Mouse (Mus musculus) lung, postnatal 10 days (tissue): ENCODE measurements around the gene Baz2b.
"Not testable (repeated sequence)": the region's sequence is repeated elsewhere in the genome, so short reads cannot be mapped to it uniquely, and the experiment has no call there.

Experiments used
- DNase-seq: peaks from one replicate; pipeline ENCODE4 v3.0.0; 2021

The Baz2b gene

DNA sequence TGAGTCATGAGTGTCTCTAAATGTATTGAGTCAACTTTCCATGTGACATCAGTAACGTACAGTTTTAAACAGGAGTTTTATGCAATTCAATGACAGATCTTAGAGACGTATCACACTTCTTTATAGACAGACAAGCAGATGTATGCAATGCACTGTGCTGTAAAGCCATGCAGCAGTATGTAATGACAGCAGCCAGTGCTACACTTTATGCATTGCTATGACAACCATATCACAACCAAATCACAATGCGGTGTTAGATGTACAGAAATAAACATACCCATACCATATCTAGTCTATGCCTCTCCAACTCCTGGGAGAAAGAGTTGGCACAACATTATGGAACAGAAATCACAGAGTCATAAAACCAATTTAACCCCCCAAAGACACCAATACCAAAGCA is 276.5 kb downstream of the Baz2b start:
- DNase-seq: no peak

DNA sequence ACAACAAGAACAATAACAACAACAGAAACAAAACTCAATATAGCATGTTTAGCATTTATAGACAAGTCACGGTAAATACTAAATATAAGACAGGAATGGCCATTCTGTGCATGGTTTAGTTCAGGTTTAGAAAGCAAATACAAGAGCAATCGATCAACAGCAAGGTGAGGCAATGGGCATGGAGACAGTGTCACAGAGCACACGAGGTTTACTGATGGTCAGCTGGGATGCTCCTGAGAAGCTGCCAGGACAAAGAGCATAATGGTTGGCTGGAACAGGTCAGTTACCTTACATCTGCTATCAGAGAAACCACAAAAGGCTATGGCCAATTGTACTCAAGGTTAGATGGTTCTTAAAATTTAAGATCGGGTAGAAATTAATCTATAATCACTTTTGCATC is 277.4 kb downstream of the Baz2b start:
- DNase-seq: no peak

DNA sequence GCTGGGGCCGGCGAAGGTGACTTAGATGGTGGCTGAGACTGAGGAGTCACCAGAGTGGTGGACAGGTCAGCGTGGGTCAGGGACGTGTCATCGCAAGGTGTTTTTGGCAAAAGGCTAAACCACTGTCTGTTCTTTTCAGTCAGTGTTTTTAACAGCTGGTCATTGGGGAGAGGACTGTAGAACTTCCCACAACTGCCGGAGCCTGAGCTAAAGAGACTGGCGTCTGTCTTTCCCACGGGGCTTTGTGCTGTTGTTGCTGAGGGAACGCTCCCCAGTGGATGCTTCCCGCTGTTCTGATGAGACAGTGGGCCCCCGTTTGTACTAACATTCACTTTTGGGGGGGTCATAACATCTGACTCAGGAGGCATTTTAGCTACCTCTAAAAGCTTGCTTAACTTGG is 296.0 kb downstream of the Baz2b start:
- no peak for DNase-seq

DNA sequence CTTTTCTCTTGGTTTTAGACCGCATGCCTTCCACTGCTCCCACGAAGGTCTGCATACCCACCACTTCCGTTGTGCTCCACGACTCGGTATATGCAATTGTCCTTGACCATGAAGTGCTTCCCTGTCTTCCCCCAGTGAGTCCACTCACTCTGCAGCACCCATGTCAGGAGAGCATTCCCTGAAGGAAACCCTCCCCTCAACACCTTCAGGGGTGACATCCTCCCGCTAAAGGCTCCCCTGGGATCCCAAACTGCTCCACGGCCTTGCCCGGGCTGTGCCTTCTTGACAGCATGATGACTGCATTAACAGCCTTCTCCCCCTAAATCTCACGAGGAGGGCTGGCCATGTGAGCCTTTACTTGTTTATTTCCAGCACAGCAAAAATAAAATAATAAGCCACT is 301.6 kb downstream of the Baz2b start:
- DNase-seq: no peak

DNA sequence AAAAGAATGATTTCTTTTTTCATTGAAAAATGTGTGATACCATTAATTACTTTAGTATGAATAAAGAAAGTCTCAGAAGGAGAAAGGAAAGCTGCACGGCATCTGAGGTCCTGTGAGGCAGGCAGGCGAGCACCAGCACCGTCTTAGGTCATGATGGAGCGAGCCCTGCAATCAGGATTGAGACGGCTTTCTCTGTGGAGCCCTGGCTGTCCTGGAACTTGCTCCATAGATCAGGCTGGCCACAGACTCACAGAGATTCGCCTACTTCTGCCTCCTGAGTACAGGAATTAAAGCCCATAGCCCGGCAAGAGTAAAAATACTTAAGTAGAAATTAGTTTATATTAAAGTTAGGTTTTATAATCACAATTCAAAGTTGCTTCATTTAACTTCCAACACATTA is 305.6 kb downstream of the Baz2b start:
- DNase-seq: no peak

DNA sequence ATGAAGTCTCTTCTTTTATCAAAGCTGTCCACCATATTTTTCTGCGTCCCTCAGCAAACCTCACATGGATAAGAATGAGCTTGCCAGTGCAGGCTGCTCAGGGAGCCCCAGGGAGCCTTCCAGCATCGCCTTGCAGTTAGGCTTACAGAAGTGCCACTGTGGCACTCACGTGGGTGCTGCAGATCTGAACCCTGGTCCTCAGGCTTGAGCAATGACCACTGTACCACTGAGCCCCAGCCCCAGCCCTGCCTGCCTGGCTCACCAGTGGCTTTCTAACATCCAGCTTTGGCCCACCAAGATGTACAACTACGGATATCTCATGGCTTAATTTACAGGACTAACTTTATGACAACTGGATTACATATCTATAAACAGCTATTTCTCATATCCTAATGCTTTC is 311.0 kb downstream of the Baz2b start:
- DNase-seq: no peak

DNA sequence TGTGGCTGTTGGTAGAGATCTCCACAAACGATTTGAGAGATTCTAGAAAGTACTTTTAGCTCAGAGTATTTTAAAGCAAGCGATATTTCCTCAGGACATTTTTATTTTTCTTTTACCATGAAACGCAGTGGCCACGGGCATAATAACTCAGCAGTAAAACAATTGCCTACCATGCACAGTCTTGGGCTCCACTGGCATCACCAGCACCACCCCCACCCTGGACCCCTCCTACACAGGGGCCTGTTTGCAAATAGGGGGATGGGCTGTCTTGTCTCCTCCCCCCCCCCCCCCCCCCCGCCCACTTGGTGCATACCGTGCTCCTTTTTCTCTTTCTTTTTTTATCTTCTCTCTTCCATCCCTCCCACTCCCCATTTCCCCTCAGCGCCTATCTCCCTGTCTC is 311.5 kb downstream of the Baz2b start:
- DNase-seq: no peak

DNA sequence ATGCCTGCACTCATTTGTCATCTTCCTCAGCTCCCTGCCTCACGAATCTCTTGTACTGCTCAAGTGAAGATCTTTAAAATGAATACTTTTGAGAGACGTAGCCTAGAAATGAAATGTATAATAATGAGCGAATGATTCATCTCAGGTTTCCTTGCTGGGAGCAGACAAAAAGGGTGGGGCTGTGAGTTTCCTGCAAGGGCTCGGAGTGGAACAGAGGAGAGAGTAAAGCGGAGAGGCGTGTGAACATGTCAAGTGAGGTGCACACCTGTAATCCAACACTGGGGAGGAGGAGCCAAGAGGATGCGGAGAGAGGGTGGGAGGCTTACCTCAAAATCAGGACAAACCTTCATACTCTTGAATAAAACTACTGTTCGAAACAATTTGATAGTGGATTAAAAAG is 312.8 kb downstream of the Baz2b start:
- no peak for DNase-seq

DNA sequence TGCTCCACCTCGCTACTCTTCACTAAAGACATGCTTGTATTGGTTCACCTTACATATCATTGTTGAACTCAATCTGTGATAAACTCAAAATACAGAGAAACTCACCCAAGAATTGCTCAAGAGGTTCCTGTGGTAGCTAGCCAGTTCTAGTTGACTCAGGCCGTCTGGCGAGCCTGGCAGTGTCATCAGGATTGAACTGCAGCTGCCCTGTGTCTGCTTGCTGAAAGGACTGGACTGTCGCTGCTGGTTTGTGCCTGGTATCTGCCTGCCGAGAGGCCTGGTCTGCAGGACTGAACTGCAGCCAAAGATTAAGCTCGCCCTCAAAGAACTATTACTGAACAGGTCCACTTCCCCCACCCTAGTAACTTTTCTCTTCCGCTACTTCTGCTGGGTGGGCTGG is 313.2 kb downstream of the Baz2b start:
- DNase-seq: peak; percentile 46

DNA sequence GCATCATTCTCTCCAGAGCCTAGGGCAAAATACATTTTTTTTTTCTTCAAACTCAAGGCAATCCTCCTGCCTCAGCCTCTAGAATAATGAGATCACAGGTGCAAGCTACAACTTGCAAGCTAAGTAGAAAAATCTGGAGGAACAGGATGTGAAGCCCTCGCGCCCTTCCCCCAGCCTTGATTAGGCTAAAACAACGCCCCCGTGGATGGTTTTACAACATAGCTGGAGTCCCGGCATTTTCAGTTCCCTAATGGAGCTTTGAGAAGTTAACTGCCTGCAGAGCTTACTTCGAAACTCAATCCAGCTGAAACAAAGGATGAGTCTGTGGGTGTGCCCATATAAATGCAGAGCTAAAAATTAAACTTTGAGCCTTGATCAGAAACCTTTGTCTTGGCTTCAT is 319.9 kb downstream of the Baz2b start:
- DNase-seq: no peak

DNA sequence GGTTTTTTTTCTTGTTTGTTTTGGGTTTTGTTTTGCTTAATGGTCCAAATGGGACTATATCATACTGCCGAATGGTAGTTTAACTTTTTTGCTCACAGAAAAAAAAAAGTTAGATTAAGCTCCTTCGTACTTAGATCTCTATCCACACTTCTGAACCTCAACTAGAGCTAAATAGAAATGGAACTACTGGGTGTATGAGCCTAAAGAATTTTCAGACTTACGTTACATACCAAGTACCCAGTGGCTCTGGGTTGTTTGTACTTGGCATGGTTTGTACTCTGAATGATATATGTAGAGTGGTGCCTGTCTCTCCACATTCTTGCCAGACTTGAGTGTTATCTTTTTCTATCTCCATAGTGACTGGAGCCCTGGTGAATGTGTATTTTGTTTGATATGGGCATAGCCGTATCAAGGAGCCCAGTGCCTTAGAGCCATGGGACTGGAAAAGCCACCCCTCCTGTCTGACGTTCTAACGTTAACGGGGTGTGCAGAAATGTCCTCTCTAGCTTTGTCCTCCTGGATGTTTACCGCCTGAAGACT is 326.8 kb downstream of the Baz2b start:
- no peak for DNase-seq

DNA sequence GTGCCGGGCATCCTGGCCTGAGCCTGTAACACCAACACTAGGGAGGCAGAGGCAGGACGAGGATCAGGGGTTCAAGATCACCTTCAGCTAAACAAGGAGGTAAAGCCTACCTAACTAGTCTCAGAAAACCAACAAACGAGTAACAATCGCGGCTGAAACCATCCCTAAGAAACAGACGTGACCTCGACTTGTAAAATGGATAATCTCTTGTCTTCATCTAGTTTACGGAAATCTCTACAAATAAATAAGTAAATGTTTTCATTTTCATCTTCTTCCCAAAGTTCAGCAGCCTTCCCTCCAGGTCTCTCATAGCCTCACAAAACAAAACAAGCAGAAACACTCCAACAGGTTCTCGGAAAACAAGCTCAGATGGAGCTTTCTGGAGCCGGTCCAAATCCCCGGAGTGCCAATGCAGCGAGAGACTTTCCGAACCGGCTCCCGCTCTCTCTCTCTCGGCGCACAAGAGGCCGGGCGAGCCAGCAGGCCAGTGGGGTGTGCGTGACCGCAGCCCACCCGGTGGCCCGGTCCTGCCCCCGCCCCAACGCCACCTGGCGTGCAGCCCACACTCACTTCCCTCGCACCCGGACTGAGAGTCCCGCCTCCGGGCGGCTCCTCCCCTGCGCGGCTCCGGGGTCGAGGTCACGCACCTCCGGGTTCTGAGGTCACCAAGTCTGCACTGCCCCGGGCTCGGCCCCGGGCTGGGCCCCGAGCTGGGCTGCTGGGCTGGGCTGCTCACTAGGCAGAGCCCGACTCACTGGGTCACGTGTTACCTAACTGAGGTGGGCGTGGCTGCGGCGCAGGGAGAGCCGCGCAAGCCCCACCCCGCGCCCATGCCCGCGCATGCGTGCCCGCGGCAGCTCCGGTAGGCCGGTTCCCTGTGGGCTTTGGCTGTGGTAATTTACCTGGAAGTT is 327.6 kb downstream of the Baz2b start, which contains the start of gene Wdsub1:
Gene Wdsub1, minus strand, starts transcription at position 761 of the 911 bp plus-strand sequence.
- DNase-seq: peak; percentile 97

DNA sequence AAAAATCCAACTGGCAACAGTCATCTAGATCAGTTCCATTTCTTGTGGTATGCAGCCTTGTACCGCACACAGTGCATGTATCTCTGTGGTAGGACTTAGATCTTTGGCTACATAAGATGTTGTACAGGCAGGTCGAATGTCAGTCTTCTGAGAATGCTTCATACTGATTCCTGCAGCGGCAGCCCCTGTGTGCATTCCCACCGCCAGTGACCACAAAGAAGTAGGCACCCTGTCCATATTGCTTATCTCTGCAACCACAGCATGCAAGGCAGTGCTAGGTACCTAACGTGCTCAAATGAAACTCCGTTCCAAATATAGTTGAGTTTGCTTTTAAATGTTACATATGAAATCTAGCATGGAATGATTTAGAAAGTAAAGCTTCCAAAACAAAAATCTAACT is 328.2 kb downstream of the Baz2b start:
- no peak for DNase-seq

DNA sequence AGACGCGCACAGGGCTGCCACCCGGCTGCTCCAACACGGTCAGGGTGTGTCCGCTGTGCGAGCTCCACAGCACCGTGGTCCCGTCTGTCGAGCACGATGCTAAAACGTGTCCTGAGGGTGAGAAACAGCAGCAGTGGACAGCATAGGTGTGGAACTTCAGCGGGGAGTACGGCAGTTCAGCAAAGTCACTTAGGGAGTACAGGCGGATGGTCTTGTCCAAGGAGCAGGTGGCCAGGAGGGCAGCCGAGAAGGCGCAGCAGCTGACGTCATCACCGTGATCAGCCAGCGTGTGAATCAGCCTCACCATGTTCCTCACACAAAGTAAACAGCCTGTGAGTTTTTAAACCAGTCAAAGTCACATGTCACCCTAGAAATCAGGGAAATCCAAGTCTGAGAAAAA is 331.4 kb downstream of the Baz2b start:
- no peak for DNase-seq

DNA sequence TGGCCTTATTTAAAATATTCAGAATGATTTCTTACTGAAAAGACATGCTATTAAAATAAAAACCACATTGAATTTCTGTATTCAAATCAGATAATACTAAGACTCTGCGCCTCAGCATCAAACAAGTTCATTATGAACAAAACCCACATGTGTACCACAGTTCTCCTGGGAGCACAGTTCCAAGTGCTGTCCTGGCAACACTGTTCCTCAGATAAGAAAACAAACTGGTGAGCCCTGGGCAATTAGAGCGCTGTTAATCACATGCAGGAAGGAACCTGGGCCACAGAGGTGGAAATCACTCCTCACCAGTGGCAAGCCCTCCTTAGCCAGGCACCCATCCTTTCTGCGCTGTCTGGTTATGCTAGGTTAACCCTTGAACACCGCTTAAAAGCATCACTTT is 332.3 kb downstream of the Baz2b start:
- DNase-seq: no peak

DNA sequence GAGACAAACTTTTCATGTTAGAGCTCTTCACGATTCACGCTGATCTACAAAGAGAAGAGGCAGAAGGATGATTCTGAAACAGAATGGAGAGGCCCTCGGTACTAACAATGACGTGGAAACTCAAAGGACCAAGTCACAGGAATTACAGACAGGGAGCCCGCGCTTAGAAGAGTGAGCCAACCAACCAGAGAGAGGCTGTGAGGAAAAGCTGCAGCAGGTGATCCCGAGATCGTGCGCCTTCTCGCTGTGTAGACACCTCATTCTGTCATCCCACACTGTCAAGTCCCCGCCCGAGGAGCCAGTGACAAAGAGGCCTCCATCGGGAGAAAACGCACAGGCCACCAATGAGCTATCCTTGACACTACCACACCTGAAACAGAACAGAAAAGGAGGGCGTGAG is 333.2 kb downstream of the Baz2b start:
- DNase-seq: no peak

DNA sequence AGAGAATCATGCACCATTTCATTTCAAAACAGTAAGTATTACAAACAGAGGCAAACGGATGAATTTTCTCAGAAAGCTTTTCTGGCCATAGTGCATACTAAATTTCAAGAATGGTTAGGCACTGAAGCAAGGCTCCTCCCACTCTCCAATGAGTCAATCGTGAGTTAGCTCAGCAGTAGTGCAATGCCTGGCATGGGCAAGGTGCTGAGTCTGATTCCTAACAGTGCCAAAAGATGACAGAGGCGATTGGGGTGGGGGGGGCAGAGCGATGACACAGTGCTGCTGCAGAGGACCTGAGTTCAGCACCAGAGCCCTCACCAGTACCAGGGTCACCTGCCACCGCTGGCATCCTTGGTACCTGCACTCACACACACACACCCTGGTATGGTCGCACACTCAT is 339.1 kb downstream of the Baz2b start:
- DNase-seq: no peak

DNA sequence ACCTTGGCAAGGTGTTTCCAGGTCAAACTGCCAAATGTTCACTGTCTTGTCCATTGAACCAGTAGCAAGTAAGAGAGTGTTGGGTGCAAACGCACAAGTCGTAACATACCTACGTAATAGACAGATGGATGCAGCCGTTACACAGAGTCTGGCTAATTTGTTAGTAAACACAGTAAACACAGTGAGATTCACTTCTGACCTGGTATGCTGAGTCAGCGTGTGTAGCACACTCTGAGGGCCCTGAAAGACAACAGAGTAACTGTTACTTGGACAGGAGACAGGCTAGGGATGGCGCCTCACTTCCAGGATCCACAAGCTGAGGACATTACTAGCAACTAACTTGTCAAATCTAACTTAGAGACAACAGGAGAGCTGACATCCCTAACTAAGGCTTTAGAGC is 347.0 kb downstream of the Baz2b start:
- DNase-seq: no peak

DNA sequence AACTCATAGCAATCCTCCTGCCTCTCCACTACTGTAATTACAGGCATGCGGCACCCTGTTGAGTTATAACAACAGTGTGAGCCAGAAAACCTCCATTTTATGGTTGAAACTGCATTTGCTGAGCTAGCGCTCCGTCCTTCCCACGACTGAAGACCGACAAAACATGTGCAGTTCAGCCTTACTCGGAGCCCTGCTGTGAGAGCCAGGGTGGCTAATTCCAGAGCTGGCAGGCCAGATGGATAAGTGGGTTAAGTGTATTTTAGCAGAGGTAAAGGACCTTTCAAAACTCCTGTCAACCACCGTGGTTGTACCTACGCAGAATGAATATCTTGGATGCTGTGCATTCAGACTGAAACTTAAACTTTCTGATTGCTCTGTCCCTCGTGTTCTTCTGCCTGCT is 355.3 kb downstream of the Baz2b start:
- no peak for DNase-seq

DNA sequence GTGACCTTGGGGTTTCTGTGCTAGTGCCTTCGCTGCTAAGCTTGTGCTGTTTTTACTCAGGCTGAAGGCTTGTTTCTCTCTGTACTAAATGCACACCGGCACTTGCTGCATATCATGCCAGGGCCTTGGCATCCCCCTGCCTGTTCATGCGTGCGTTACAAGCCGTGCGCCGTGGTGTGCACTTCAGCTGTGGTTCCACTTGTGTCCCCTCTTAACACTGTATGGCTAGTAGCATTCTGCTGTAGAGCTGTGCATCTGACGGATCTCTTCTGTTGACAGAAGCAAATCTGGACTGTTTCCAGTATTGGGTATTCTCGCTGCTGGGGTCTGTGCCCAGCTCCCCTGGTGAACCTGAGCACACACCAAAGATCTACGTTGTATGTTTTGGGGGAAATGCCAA is 356.1 kb downstream of the Baz2b start:
- DNase-seq: no peak

DNA sequence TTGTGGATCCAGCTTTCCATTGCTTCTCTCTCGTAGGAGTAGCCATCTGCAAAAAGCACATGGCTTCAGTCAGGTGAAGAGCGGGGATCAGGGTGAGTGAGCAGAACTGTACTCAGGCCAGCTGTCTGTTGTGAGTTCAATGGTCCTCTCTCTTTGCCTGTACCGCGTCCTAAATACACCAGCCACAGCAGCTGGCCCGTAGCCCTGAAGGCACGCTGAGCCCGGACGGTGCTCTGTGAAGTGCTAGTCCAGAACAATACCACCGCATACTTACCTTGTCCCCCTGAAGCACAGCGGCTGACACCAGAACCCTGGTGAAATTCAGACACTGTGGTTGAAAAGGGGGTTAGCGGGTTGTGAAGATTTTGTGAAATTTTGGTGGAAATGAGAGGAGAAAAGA is 356.7 kb downstream of the Baz2b start:
- no peak for DNase-seq

DNA sequence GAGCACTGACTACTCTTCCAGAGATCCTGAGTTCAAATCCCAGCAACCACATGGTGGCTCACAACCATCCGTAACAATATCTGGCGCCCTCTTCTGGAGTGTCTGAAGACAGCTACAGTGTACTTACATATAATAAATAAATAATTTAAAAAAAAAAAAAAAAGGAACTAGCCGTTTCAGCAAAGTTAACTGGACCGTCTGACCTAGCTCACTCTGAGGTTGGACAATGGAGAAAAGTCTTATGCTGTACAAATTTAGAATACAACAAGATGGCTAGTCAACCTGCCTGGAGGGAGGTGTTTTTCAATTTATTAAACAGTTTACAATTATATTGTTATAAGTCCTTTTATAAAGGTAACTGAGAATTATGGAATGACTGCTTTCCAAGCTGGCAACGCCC is 357.8 kb downstream of the Baz2b start:
- DNase-seq: not testable (repeated sequence)
